Mouse (Mus musculus): ENCODE data around the gene Prkd1.
A peak's percentile ranks its signal among the peaks of the same experiment; 100 is the strongest.
"Not testable (repeated sequence)": the region's sequence is repeated elsewhere in the genome, so short reads cannot be mapped to it uniquely, and the experiment has no call there.

The Prkd1 gene

GRCm38 (mm10) chr12:50648671-50649541 lies at the start of gene Prkd1:
Prkd1 (minus strand) TSS chr12:50649098.
- DNase-seq (ENCODE audit: low spot score in 2 of 2) = peak; percentile 17 to 37

- DNase-seq (ENCODE audit: low spot score in 2 of 2) = no peak
Measured at GRCm38 (mm10) chr12:50697492-50697891, 48.6 kb upstream of the Prkd1 start.

GRCm38 (mm10) chr12:50648176-50648670 lies 675 bp downstream of the Prkd1 start:
- DNase-seq (ENCODE audit: low spot score in 2 of 2) = no peak

- no peak for DNase-seq (ENCODE audit: low spot score in 2 of 2)
Measured at GRCm38 (mm10) chr12:50646857-50647256, 2.0 kb downstream of the Prkd1 start.

- DNase-seq (ENCODE audit: low spot score in 2 of 2) = no peak
Measured at GRCm38 (mm10) chr12:50642671-50643070, 6.2 kb downstream of the Prkd1 start.

- DNase-seq (ENCODE audit: low spot score in 2 of 2) = no peak
Measured at GRCm38 (mm10) chr12:50640171-50640570, 8.7 kb downstream of the Prkd1 start.

- DNase-seq (ENCODE audit: low spot score in 2 of 2) = no peak
Measured at GRCm38 (mm10) chr12:50634436-50634835, 14.5 kb downstream of the Prkd1 start.

- DNase-seq (ENCODE audit: low spot score in 2 of 2) = not testable (repeated sequence)
Measured at GRCm38 (mm10) chr12:50626100-50626499, 22.8 kb downstream of the Prkd1 start.

GRCm38 (mm10) chr12:50624175-50624574 lies 24.7 kb downstream of the Prkd1 start:
- no peak for DNase-seq (ENCODE audit: low spot score in 2 of 2)

GRCm38 (mm10) chr12:50615852-50616251 lies 33.0 kb downstream of the Prkd1 start:
- no peak for DNase-seq (ENCODE audit: low spot score in 2 of 2)

GRCm38 (mm10) chr12:50614341-50614740 lies 34.6 kb downstream of the Prkd1 start:
- DNase-seq (ENCODE audit: low spot score in 2 of 2) = no peak

- DNase-seq (ENCODE audit: low spot score in 2 of 2) = no peak
Measured at GRCm38 (mm10) chr12:50606703-50607500, 42.0 kb downstream of the Prkd1 start.

GRCm38 (mm10) chr12:50599370-50599769 lies 49.5 kb downstream of the Prkd1 start:
- DNase-seq (ENCODE audit: low spot score in 2 of 2) = no peak

- DNase-seq (ENCODE audit: low spot score in 2 of 2) = no peak
Measured at GRCm38 (mm10) chr12:50598053-50598988, 50.6 kb downstream of the Prkd1 start.

- no peak for DNase-seq (ENCODE audit: low spot score in 2 of 2)
Measured at GRCm38 (mm10) chr12:50597467-50597866, 51.4 kb downstream of the Prkd1 start.

- DNase-seq (ENCODE audit: low spot score in 2 of 2) = no peak
Measured at GRCm38 (mm10) chr12:50595777-50596176, 53.1 kb downstream of the Prkd1 start.

GRCm38 (mm10) chr12:50594506-50594905 lies 54.4 kb downstream of the Prkd1 start:
- no peak for DNase-seq (ENCODE audit: low spot score in 2 of 2)

GRCm38 (mm10) chr12:50593481-50593880 lies 55.4 kb downstream of the Prkd1 start:
- DNase-seq (ENCODE audit: low spot score in 2 of 2) = no peak

- no peak for DNase-seq (ENCODE audit: low spot score in 2 of 2)
Measured at GRCm38 (mm10) chr12:50588137-50588761, 60.6 kb downstream of the Prkd1 start.

- DNase-seq (ENCODE audit: low spot score in 2 of 2) = no peak
Measured at GRCm38 (mm10) chr12:50565198-50565597, 83.7 kb downstream of the Prkd1 start.

GRCm38 (mm10) chr12:50560536-50560935 lies 88.4 kb downstream of the Prkd1 start:
- DNase-seq (ENCODE audit: low spot score in 2 of 2) = no peak
